Mouse (Mus musculus) embryonic facial prominence, embryonic 11.5 days (tissue): ENCODE measurements around the gene Cltb. TPM values are rescaled to one million over a fixed set of nuclear protein-coding genes. Genes with fewer than 3 reads are reported as not detected.

Source experiments
- ATAC-seq: fragments of 200-750 bp; cut with Nextera tagmentation; replicated peaks from 2 replicates; pipeline ENCODE4 v1.8.0; 2017; ENCODE audit warnings: low read depth; ENCODE audit not compliant: insufficient number of reproducible peaks, low FRiP score, low TSS enrichment
- DNase-seq: peaks from one replicate; pipeline ENCODE4 v3.0.0-alpha.2; 2015; ENCODE audit warnings: low spot score
- H3K27ac ChIP-seq: fragments of 300-500 bp; sonication (generic); replicated peaks from 2 replicates; pipeline ENCODE4 v1.5.1; 2014; ENCODE audit warnings: mild to moderate bottlenecking, low read depth, low read length, control low read depth
- H3K27me3 ChIP-seq: fragments of 300-500 bp; sonication (generic); 2 replicates; pipeline ENCODE4 v1.6.1; 2014; ENCODE audit warnings: mild to moderate bottlenecking, low read length, moderate library complexity, mixed read lengths; ENCODE audit not compliant: control insufficient read depth, insufficient read depth
- H3K36me3 ChIP-seq: fragments of 300-500 bp; sonication (generic); replicated peaks from 2 replicates; pipeline ENCODE4 v1.6.1; 2014; ENCODE audit warnings: low read depth, mild to moderate bottlenecking, low read length, moderate library complexity, mixed read lengths; ENCODE audit not compliant: control insufficient read depth, insufficient read depth
- H3K4me1 ChIP-seq: fragments of 300-500 bp; sonication (generic); 2 replicates; pipeline ENCODE4 v1.6.1; 2014; ENCODE audit warnings: low read length, mixed read lengths; ENCODE audit not compliant: control insufficient read depth, insufficient read depth
- H3K4me2 ChIP-seq: fragments of 300-500 bp; sonication (generic); 2 replicates; pipeline ENCODE4 v1.6.1; 2014; ENCODE audit warnings: low read depth, mild to moderate bottlenecking, control low read depth, low read length, moderate library complexity
- H3K4me3 ChIP-seq: fragments of 300-500 bp; sonication (generic); 2 replicates; pipeline ENCODE4 v1.5.1; 2014; ENCODE audit warnings: low read depth, low read length, control low read depth
- H3K9ac ChIP-seq: fragments of 300-500 bp; sonication (generic); replicated peaks from 2 replicates; pipeline ENCODE4 v1.6.1; 2014; ENCODE audit warnings: mild to moderate bottlenecking, control low read depth, low read length
- H3K9me3 ChIP-seq: fragments of 300-500 bp; sonication (generic); replicated peaks from 2 replicates; pipeline ENCODE4 v1.6.1; 2016; ENCODE audit warnings: mild to moderate bottlenecking, low read length, inconsistent platforms, mixed read lengths; ENCODE audit not compliant: control insufficient read depth
- WGBS: fragments of 180-500 bp; shearing (Covaris S2); extraction: QIAGEN DNeasy Blood & Tissue Kit; methylation state at CpG from one replicate; pipeline ENCODE4 v1.1.7; 2014; 5-methylcytosine and 5-hydroxymethylcytosine counted together
- polyA plus RNA-seq: library from polyadenylated mRNA; unstranded; fragments of >200 nt; fragmentation: Nextera tagmentation; extraction: Ambion mirVana; gene quantifications from 2 replicates; pipeline ENCODE4 v1.2.1, GENCODE M21; 2014

Gene Cltb
- polyA plus RNA-seq, 1 experiment from 2014 or later = 19.4 TPM

GRCm38 (mm10) chr13:54581385-54581784, 29.8 kb downstream of the Cltb start:
- no peak overlapping the region for H3K4me2 ChIP-seq
- peaks cover 10% of the 10 kb centered on the region for H3K36me3 ChIP-seq
- no peak overlapping the region for H3K27ac ChIP-seq
- 87% methylated on average over 2 of the region's 2 CpGs for WGBS
- no peaks in the 10 kb centered on the region for H3K4me1 ChIP-seq
- no peak for ATAC-seq
- H3K9ac ChIP-seq = no peak overlapping the region
- H3K4me3 ChIP-seq = no peak overlapping the region
- no peaks in the 10 kb centered on the region for H3K9me3 ChIP-seq
- DNase-seq = no peak
- no peaks in the 10 kb centered on the region for H3K27me3 ChIP-seq

GRCm38 (mm10) chr13:54577652-54578507, 33.3 kb downstream of the Cltb start:
- peaks cover 10% of the 10 kb centered on the region for H3K36me3 ChIP-seq
- H3K27ac ChIP-seq = no peak overlapping the region
- ATAC-seq = no peak
- H3K9me3 ChIP-seq = no peaks in the 10 kb centered on the region
- no peak overlapping the region for H3K4me3 ChIP-seq
- H3K9ac ChIP-seq = no peak overlapping the region
- H3K4me1 ChIP-seq = no peaks in the 10 kb centered on the region; the same call in 1 of the 2 replicates
- DNase-seq = no peak
- WGBS = 88% methylated on average over 21 of the region's 21 CpGs
- no peaks in the 10 kb centered on the region for H3K27me3 ChIP-seq
- no peak overlapping the region for H3K4me2 ChIP-seq

- Histone ChIP-seq H3K4me2 (peak overlapping the region; percentile 90), H3K36me3 (0 out of 2 replicates have a peak, but pooled peaks cover 2% of the 10 kb centered on the region), H3K27me3 (no peaks in the 10 kb centered on the region), H3K9ac (peak overlapping the region; percentile 93), H3K27ac (no peak overlapping the region), H3K4me1 (no peaks in the 10 kb centered on the region; the same call in 1 of the 2 replicates), H3K4me3 (peak overlapping the region; percentile 96), H3K9me3 (no peaks in the 10 kb centered on the region)
- 2% methylated on average over 19 of the region's 19 CpGs for WGBS
- ATAC-seq (no peak), DNase-seq (peak; percentile 6)
Observed at GRCm38 (mm10) chr13:54575489-54575888, 35.7 kb downstream of the Cltb start.

- DNase-seq = peak; percentile 85
- Histone ChIP-seq H3K27me3 (no peaks in the 10 kb centered on the region), H3K36me3 (0 out of 2 replicates have a peak, but pooled peaks cover 2% of the 10 kb centered on the region), H3K9me3 (no peaks in the 10 kb centered on the region), H3K4me3 (peak within 1 kb of the TSS; percentile 96), H3K4me2 (peak within 1 kb of the TSS; percentile 90), H3K27ac (peak within 1 kb of the TSS; percentile 67; the same call in 1 of the 2 replicates), H3K9ac (peak within 1 kb of the TSS; percentile 93), H3K4me1 (no peaks in the 10 kb centered on the region; the same call in 1 of the 2 replicates)
- WGBS = under 1% methylated on average over 55 of the region's 55 CpGs
- ATAC-seq = peak; percentile 85
Observed at GRCm38 (mm10) chr13:54574854-54575481, 36.2 kb downstream of the Cltb start, which contains the start of gene Arl10. Gene Arl10 (plus strand): TSS chr13:54575015.

GRCm38 (mm10) chr13:54572621-54573020, 38.5 kb downstream of the Cltb start:
- H3K27me3 ChIP-seq = no peaks in the 10 kb centered on the region
- no peak overlapping the region for H3K4me3 ChIP-seq
- H3K9ac ChIP-seq = no peak overlapping the region
- no peak overlapping the region for H3K4me2 ChIP-seq
- ATAC-seq = no peak
- H3K4me1 ChIP-seq = no peaks in the 10 kb centered on the region; the same call in 1 of the 2 replicates
- H3K36me3 ChIP-seq = no peaks in the 10 kb centered on the region
- H3K27ac ChIP-seq = no peak overlapping the region
- DNase-seq = no peak
- 84% methylated on average over 4 of the region's 4 CpGs for WGBS
- no peaks in the 10 kb centered on the region for H3K9me3 ChIP-seq

GRCm38 (mm10) chr13:54571637-54572036, 39.5 kb downstream of the Cltb start:
- no peak overlapping the region for H3K4me2 ChIP-seq
- no peaks in the 10 kb centered on the region for H3K27me3 ChIP-seq
- H3K9me3 ChIP-seq = no peaks in the 10 kb centered on the region
- H3K4me3 ChIP-seq = no peak overlapping the region
- WGBS = 50% methylated on average over 2 of the region's 2 CpGs
- no peaks in the 10 kb centered on the region; the same call in 1 of the 2 replicates for H3K4me1 ChIP-seq
- H3K36me3 ChIP-seq = no peaks in the 10 kb centered on the region
- ATAC-seq (no peak), DNase-seq (peak; percentile 23)
- no peak overlapping the region for H3K9ac ChIP-seq
- H3K27ac ChIP-seq = no peak overlapping the region

GRCm38 (mm10) chr13:54570736-54571135, 40.4 kb downstream of the Cltb start:
- no peaks in the 10 kb centered on the region for H3K36me3 ChIP-seq
- 68% methylated on average over 4 of the region's 4 CpGs for WGBS
- no peak overlapping the region for H3K4me2 ChIP-seq
- no peaks in the 10 kb centered on the region; the same call in 1 of the 2 replicates for H3K4me1 ChIP-seq
- H3K9ac ChIP-seq = no peak overlapping the region
- no peak overlapping the region for H3K4me3 ChIP-seq
- DNase-seq (no peak), ATAC-seq (no peak)
- no peak overlapping the region for H3K27ac ChIP-seq
- H3K9me3 ChIP-seq = no peaks in the 10 kb centered on the region
- H3K27me3 ChIP-seq = no peaks in the 10 kb centered on the region

GRCm38 (mm10) chr13:54569282-54569681, 41.9 kb downstream of the Cltb start:
- WGBS = 44% methylated on average over 1 of the region's 1 CpGs
- H3K9me3 ChIP-seq = no peaks in the 10 kb centered on the region
- no peaks in the 10 kb centered on the region for H3K27me3 ChIP-seq
- no peak for DNase-seq
- H3K27ac ChIP-seq = no peak overlapping the region
- no peaks in the 10 kb centered on the region for H3K4me1 ChIP-seq
- H3K4me2 ChIP-seq = no peak overlapping the region
- no peak for ATAC-seq
- no peaks in the 10 kb centered on the region for H3K36me3 ChIP-seq
- no peak overlapping the region for H3K9ac ChIP-seq
- no peak overlapping the region for H3K4me3 ChIP-seq
